Mouse (Mus musculus) monocyte, adult 5-6 weeks (primary cell): ENCODE results near the gene Lyg1. TPM values are rescaled to one million over a fixed set of nuclear protein-coding genes. Genes with fewer than 3 reads are reported as not detected.
A peak's percentile ranks its signal among the peaks of the same experiment; 100 is the strongest.
"Not testable (repeated sequence)": the region's sequence is repeated elsewhere in the genome, so short reads cannot be mapped to it uniquely, and the experiment has no call there.

Source experiments
- ATAC-seq: fragments of 153-309, 156-312 bp; replicated peaks from 2 replicates; pipeline ENCODE4 v1.8.0; 2017; ENCODE audit warnings: mild to moderate bottlenecking; ENCODE audit not compliant: low TSS enrichment, insufficient number of reproducible peaks, severe bottlenecking, poor library complexity, low FRiP score
- total RNA-seq: library from RNA; stranded (forward); fragments of 200-1000, 200-491, 200-594 nt; gene quantifications from 3 replicates; pipeline ENCODE4 v1.2.3, GENCODE M21; 2017

Gene Lyg1
- not detected in 3 replicates for total RNA-seq

GRCm38 (mm10) chr1:37957659-37958058 lies at the start of gene Lyg1:
TSS of gene Lyg1 (minus strand) at chr1:37957759.
- ATAC-seq, result no peak

- ATAC-seq, result no peak
Observed at GRCm38 (mm10) chr1:38006741-38007140, 49.2 kb upstream of the Lyg1 start.

GRCm38 (mm10) chr1:38003046-38003445 lies 45.5 kb upstream of the Lyg1 start:
- ATAC-seq, result no peak

GRCm38 (mm10) chr1:38001956-38002355 lies 44.4 kb upstream of the Lyg1 start:
- no peak for ATAC-seq

GRCm38 (mm10) chr1:38000844-38001243 lies 43.3 kb upstream of the Lyg1 start:
- ATAC-seq, result no peak

GRCm38 (mm10) chr1:37999552-37999951 lies 42.0 kb upstream of the Lyg1 start:
- ATAC-seq, result no peak

- no peak for ATAC-seq
Observed at GRCm38 (mm10) chr1:37998371-37999199, 41.0 kb upstream of the Lyg1 start.

GRCm38 (mm10) chr1:37997867-37998266 lies 40.3 kb upstream of the Lyg1 start, which contains the start of the genes Txndc9 and Eif5b:
TSS of gene Txndc9 (minus strand) at chr1:37997893.
TSS of gene Eif5b (plus strand) at chr1:37998010.
- peak; percentile 66 for ATAC-seq

GRCm38 (mm10) chr1:37996877-37997484 lies 39.4 kb upstream of the Lyg1 start:
- peak; percentile 97 for ATAC-seq

- ATAC-seq, result no peak
Observed at GRCm38 (mm10) chr1:37996226-37996625, 38.7 kb upstream of the Lyg1 start.

- no peak for ATAC-seq
Observed at GRCm38 (mm10) chr1:37987856-37988255, 30.3 kb upstream of the Lyg1 start.

- no peak for ATAC-seq
Observed at GRCm38 (mm10) chr1:37985764-37986323, 28.3 kb upstream of the Lyg1 start.

- no peak for ATAC-seq
Observed at GRCm38 (mm10) chr1:37984326-37984725, 26.8 kb upstream of the Lyg1 start.

- no peak for ATAC-seq
Observed at GRCm38 (mm10) chr1:37977303-37977702, 19.7 kb upstream of the Lyg1 start.

GRCm38 (mm10) chr1:37976666-37977065 lies 19.1 kb upstream of the Lyg1 start:
- not testable (repeated sequence) for ATAC-seq

- ATAC-seq, result no peak
Observed at GRCm38 (mm10) chr1:37971520-37971919, 14.0 kb upstream of the Lyg1 start.

- ATAC-seq, result no peak
Observed at GRCm38 (mm10) chr1:37968746-37969145, 11.2 kb upstream of the Lyg1 start.

GRCm38 (mm10) chr1:37965571-37965970 lies 8.0 kb upstream of the Lyg1 start:
- no peak for ATAC-seq

- ATAC-seq, result no peak
Observed at GRCm38 (mm10) chr1:37959486-37959885, 1.9 kb upstream of the Lyg1 start.

- no peak for ATAC-seq
Observed at GRCm38 (mm10) chr1:37958516-37958915, 957 bp upstream of the Lyg1 start.
